Mouse (Mus musculus) liver, embryonic 16.5 days (tissue): ENCODE measurements around the gene Yipf2. TPM values are rescaled to one million over a fixed set of nuclear protein-coding genes. Genes with fewer than 3 reads are reported as not detected.

Experiments used
- ATAC-seq: fragments of 200-750 bp; cut with Nextera tagmentation; 2 replicates; pipeline ENCODE4 v1.8.0; 2017; ENCODE audit warnings: low read depth, mild to moderate bottlenecking, moderate number of reproducible peaks, moderate library complexity
- H3K27ac ChIP-seq: fragments of 300-500 bp; sonication (generic); 2 replicates; pipeline ENCODE4 v1.5.1; 2014; ENCODE audit warnings: mild to moderate bottlenecking, low read length
- H3K27me3 ChIP-seq: fragments of 300-500 bp; sonication (generic); 2 replicates; pipeline ENCODE4 v1.6.1; 2014; ENCODE audit warnings: low read depth, low read length, mixed read lengths; ENCODE audit not compliant: control insufficient read depth, insufficient read depth
- H3K36me3 ChIP-seq: fragments of 300-500 bp; sonication (generic); 2 replicates; pipeline ENCODE4 v1.6.1; 2014; ENCODE audit warnings: mild to moderate bottlenecking; ENCODE audit not compliant: control insufficient read depth, insufficient read depth
- H3K4me1 ChIP-seq: fragments of 300-500 bp; sonication (generic); 2 replicates; pipeline ENCODE4 v1.6.1; 2014; ENCODE audit warnings: low read depth, low read length, mixed read lengths; ENCODE audit not compliant: control insufficient read depth
- H3K4me2 ChIP-seq: fragments of 300-500 bp; sonication (generic); 2 replicates; pipeline ENCODE4 v1.6.1; 2014; ENCODE audit warnings: low read depth, low read length, mixed read lengths
- H3K4me3 ChIP-seq: fragments of 300-500 bp; sonication (generic); 2 replicates; pipeline ENCODE4 v1.5.1; 2014; ENCODE audit warnings: low read depth, mild to moderate bottlenecking, low read length
- H3K9ac ChIP-seq: fragments of 300-500 bp; sonication (generic); 2 replicates; pipeline ENCODE4 v1.6.1; 2014; ENCODE audit warnings: low read depth, low read length
- H3K9me3 ChIP-seq: fragments of 300-500 bp; sonication (generic); replicated peaks from 2 replicates; pipeline ENCODE4 v1.6.1; 2016; ENCODE audit warnings: low read length; ENCODE audit not compliant: control insufficient read depth
- WGBS: fragments of 180-500 bp; shearing (Covaris S2); extraction: QIAGEN DNeasy Blood & Tissue Kit; methylation state at CpG from one replicate; pipeline ENCODE4 v1.1.7; 2014; ENCODE audit not compliant: insufficient replicate concordance; 5-methylcytosine and 5-hydroxymethylcytosine counted together
- polyA plus RNA-seq: library from polyadenylated mRNA; unstranded; fragments of >200 nt; fragmentation: Nextera tagmentation; extraction: Ambion mirVana; gene quantifications from 2 replicates; pipeline ENCODE4 v1.2.1, GENCODE M21; 2015

Yipf2 gene
- polyA plus RNA-seq, 1 experiment from 2014 or later, result 12.5 TPM

DNA sequence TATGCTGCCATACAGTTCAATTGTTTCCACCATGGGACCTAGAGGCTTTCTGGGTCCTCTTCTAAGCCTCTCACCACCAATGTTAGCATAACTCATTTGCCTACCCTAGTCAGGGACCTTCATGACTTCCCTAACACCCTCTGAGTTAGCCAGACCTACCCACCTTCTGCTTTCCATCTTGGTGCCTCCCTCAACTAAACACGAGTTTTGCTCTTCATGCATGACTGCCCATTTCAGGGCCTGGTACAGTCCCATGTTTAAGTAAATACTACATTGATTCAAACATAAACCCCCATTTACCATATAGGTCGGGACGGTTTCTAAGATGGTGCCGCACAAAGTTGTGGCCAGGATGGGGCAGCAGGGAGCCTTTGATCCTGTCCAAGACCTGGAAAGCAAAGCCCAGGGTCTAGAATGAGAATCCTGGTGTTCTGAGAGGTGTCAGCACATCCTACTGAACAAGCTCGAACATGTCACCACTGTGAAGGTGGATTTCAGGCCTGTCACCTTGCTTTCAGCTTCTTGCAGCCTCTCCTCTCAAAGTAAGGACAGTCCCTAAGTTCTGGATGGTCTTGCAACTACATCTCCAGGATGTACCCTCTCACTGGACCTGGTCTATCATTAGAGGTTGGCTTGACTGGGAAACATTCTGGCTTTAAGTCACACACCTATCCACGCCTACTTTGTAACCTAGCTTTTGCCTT, 1.3 kb downstream of the Yipf2 start:
- Histone ChIP-seq H3K27me3 (no peaks in the 10 kb centered on the region), H3K27ac (no peak overlapping the region), H3K9ac (no peak overlapping the region), H3K4me1 (peaks cover 24% of the 10 kb centered on the region), H3K36me3 (peaks cover 32% of the 10 kb centered on the region), H3K9me3 (no peaks in the 10 kb centered on the region), H3K4me2 (no peak overlapping the region), H3K4me3 (no peak overlapping the region)
- 70% methylated on average over 6 of the region's 6 CpGs for WGBS
- no peak for ATAC-seq

DNA sequence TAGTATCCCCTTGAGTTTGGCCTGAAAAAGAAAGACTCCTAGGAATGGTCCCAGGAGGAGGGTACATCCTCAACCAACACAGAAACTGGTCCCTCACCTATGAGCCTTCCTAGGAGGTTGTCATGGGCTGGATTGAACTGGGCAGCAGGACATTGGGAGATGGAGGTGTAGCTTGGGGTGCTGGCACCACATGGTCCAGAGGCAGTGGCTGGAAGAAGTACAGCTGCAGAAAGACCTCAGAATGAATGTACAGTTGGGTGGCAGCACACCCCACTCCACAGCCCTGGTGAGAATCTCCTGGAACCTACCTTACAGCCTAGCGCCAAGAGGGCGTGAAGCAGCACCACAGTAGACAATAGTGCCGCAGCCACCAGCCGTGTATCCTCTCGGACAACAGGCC, 3.1 kb downstream of the Yipf2 start:
- Histone ChIP-seq H3K27ac (no peak overlapping the region), H3K4me1 (peaks cover 19% of the 10 kb centered on the region), H3K9me3 (no peaks in the 10 kb centered on the region), H3K9ac (no peak overlapping the region), H3K27me3 (no peaks in the 10 kb centered on the region), H3K4me3 (no peak overlapping the region), H3K36me3 (peaks cover 45% of the 10 kb centered on the region), H3K4me2 (no peak overlapping the region)
- ATAC-seq, result no peak
- 85% methylated on average over 5 of the region's 5 CpGs for WGBS

GRCm38 (mm10) chr9:21588350-21588749, 4.3 kb downstream of the Yipf2 start:
- Histone ChIP-seq H3K27me3 (no peaks in the 10 kb centered on the region), H3K27ac (no peak overlapping the region), H3K36me3 (peaks cover 55% of the 10 kb centered on the region), H3K9me3 (no peaks in the 10 kb centered on the region), H3K9ac (no peak overlapping the region), H3K4me2 (no peak overlapping the region), H3K4me1 (peaks cover 9% of the 10 kb centered on the region), H3K4me3 (no peak overlapping the region)
- no peak for ATAC-seq
- 81% methylated on average over 8 of the region's 8 CpGs for WGBS

- no peak overlapping the region for H3K4me3 ChIP-seq
- ATAC-seq, result no peak
- peaks cover 60% of the 10 kb centered on the region for H3K36me3 ChIP-seq
- H3K27me3 ChIP-seq, result no peaks in the 10 kb centered on the region
- H3K4me1 ChIP-seq, result peaks cover 8% of the 10 kb centered on the region
- H3K9ac ChIP-seq, result no peak overlapping the region
- H3K9me3 ChIP-seq, result no peaks in the 10 kb centered on the region
- no peak overlapping the region for H3K4me2 ChIP-seq
- WGBS, result 84% methylated on average over 23 of the region's 23 CpGs
- no peak overlapping the region for H3K27ac ChIP-seq
These were observed 4.8 kb downstream of the Yipf2 start for GRCm38 (mm10) chr9:21587678-21588349.

DNA sequence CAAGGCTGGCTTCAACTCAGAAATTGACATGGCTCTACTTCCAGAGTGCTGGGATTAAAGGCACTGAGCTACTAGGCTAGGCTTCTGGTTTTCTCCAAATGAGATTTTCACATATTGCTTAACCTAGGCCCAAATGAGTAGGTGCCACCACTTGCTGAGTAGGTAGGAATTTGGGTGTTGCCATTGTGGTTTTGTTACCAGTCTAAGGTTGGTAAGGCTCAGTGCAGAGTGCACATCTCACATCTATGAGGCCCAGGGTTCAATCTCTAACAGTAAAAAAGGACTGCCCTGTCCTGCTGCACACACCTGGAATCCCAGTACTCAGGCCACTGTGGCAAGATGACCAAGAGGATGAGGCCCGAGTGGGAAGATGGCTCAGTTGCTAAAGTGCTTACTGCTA, 7.2 kb downstream of the Yipf2 start:
- no peak for ATAC-seq
- Histone ChIP-seq H3K27ac (no peak overlapping the region), H3K27me3 (no peaks in the 10 kb centered on the region), H3K4me2 (no peak overlapping the region), H3K4me3 (no peak overlapping the region), H3K9ac (no peak overlapping the region), H3K36me3 (peaks cover 66% of the 10 kb centered on the region), H3K4me1 (no peaks in the 10 kb centered on the region), H3K9me3 (no peaks in the 10 kb centered on the region)
- 69% methylated on average over 1 of the region's 1 CpGs for WGBS

GRCm38 (mm10) chr9:21578226-21578625, 14.4 kb downstream of the Yipf2 start:
- ATAC-seq, result no peak
- Histone ChIP-seq H3K9ac (no peak overlapping the region), H3K4me1 (no peaks in the 10 kb centered on the region), H3K9me3 (no peaks in the 10 kb centered on the region), H3K27ac (no peak overlapping the region), H3K4me2 (no peak overlapping the region), H3K36me3 (peaks cover 44% of the 10 kb centered on the region), H3K27me3 (no peaks in the 10 kb centered on the region), H3K4me3 (no peak overlapping the region)
- 77% methylated on average over 3 of the region's 3 CpGs for WGBS

- Histone ChIP-seq H3K9me3 (no peaks in the 10 kb centered on the region), H3K36me3 (peaks cover 49% of the 10 kb centered on the region), H3K27me3 (no peaks in the 10 kb centered on the region), H3K4me3 (no peak overlapping the region), H3K9ac (no peak overlapping the region), H3K4me1 (no peaks in the 10 kb centered on the region), H3K27ac (no peak overlapping the region), H3K4me2 (no peak overlapping the region)
- no peak for ATAC-seq
- 100% methylated on average over 1 of the region's 1 CpGs for WGBS
These were observed 16.3 kb downstream of the Yipf2 start for GRCm38 (mm10) chr9:21576286-21576685.

DNA sequence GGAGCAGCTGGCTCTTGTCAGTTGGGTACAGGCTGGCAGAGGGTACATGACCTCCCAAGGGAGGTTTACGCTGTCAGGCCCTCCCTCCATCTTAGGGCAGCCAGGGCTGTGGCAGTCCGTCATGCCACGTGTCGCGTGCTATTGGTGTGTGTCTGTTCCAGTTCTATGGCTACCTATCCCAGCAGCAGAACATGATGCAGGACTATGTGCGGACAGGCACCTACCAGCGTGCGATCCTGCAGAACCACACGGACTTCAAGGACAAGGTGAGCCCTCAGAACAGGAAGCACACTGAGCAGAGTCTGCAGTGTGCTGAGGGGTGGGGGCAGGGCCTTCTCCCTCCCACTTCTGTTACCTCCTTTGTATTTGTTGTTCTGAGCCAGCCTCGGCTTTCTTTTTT, 17.4 kb downstream of the Yipf2 start:
- H3K9me3 ChIP-seq, result no peaks in the 10 kb centered on the region
- no peak overlapping the region for H3K4me3 ChIP-seq
- no peak overlapping the region for H3K9ac ChIP-seq
- no peak for ATAC-seq
- no peaks in the 10 kb centered on the region for H3K4me1 ChIP-seq
- no peak overlapping the region for H3K27ac ChIP-seq
- 84% methylated on average over 10 of the region's 10 CpGs for WGBS
- no peak overlapping the region for H3K4me2 ChIP-seq
- no peaks in the 10 kb centered on the region for H3K27me3 ChIP-seq
- H3K36me3 ChIP-seq, result peaks cover 49% of the 10 kb centered on the region

DNA sequence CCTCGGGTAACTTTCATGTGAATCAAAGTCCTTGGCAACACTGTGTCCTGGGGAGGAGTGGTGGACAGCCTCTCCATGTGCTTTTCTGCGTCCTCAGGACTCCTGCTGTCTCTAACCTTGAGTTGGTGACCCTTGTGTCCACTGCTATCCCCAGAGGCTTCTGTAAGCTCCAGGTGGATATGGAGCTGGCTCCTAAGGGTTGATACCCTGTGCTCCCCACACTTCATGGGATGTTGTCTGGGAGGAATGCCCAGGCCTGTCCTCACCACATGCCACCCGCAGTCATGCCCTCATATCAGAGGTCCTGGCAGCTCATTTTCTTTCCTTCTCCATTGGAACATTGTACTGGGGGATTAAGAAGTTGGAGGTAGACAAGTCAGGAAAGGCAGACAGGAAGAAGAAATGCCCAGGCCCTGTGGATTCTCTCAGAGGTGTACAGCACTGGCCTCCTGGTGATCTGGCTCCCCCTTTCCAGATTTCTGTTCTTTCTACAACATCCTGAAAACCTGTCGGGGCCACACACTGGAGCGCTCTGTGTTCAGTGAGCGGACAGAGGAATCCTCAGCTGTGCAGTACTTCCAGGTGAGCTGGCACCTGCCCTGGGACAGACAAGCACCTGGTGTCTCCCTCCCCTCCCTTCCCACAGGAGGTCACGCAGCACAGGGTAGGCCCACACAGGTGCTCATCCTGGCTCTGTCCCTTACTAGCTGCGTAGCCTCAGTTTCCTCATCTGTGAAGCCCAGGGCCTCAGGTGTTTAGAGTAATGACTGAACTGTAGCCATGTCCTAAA, 18.4 kb downstream of the Yipf2 start:
- Histone ChIP-seq H3K4me2 (no peak overlapping the region), H3K27ac (no peak overlapping the region), H3K27me3 (no peaks in the 10 kb centered on the region), H3K9ac (no peak overlapping the region), H3K36me3 (peaks cover 48% of the 10 kb centered on the region), H3K4me3 (no peak overlapping the region), H3K4me1 (no peaks in the 10 kb centered on the region), H3K9me3 (no peaks in the 10 kb centered on the region)
- 86% methylated on average over 8 of the region's 8 CpGs for WGBS
- ATAC-seq, result no peak
